Mouse (Mus musculus): ENCODE data around the gene Atad5. TPM values are rescaled to one million over a fixed set of nuclear protein-coding genes. Genes with fewer than 3 reads are reported as not detected.
"Not testable (repeated sequence)": the region's sequence is repeated elsewhere in the genome, so short reads cannot be mapped to it uniquely, and the experiment has no call there.

Gene Atad5
- polyA plus RNA-seq, 1 experiment from 2014 or later: 9.1 TPM

DNA sequence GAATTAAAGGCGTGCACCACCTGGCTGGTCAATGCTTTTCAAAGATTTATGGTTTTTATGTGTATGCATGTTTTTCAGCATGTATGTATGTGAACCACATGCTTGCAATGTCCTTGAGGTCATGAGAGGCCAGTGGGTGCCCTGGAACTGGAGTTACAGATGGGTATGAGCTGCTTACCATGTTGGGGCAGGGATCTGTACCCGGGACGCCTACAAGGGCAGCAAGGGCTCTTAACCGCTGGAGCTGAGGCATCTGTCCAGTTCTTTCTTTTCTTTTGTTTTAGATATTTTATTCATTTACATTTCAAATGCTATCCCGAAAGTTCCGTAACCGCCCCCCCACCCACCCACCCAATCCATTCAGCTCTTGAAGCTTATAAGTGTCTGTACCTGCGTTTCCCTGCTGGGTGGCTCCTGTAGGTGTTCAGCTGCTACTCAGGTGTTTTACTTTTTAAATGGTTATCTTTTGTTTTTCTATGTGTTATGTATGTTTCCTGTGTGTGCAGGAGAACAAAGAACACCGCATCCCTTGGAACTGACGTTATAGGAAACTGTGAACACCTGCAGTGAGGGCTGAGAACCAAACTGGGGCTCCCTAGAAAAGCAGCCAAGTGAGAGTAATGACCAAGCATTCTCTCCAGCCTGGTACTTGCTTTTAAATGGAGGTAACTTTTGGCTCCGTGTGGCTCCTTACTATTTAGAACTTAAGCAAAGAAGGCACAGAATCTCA is 46.9 kb downstream of the Atad5 start:
- Histone ChIP-seq H3K27ac (replicated peaks) (no peak overlapping the region), H3K4me3 (replicated peaks) (no peak overlapping the region), H3K4me1 (replicated peaks) (peaks cover 14% of the 10 kb centered on the region; the same call in 1 of the 2 replicates), H3K27me3 (no peaks in the 10 kb centered on the region), H3K9me3 (replicated peaks) (no peaks in the 10 kb centered on the region), H3K36me3 (replicated peaks) (peaks cover 85% of the 10 kb centered on the region), H3K9ac (no peak overlapping the region), H3K4me2 (no peak overlapping the region)
- ATAC-seq (ENCODE audit: insufficient read depth): no peak
- 88% methylated on average over 11 of the region's 11 CpGs for WGBS (ENCODE audit: insufficient replicate concordance)

DNA sequence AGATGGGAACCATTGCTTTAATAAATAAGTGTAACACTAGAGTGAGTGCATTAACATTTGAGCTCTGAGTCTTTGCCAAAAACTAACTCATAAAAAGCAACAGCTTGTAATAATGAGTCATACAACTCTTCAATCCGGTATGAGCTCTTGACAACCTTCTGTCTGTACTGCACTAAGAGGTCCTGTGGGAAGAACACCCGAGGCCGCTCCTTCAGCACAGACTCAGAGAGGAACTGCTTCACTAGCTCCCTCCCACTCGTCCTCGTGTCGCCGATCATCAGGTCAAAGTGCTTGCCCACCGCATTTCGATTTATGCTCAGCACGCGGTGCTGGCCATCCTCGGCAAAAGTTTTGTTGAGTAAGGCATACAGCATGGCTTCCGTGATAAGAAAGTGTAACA is 47.6 kb downstream of the Atad5 start:
- H3K4me1 ChIP-seq (replicated peaks): peaks cover 17% of the 10 kb centered on the region
- WGBS (ENCODE audit: insufficient replicate concordance): 88% methylated on average over 13 of the region's 13 CpGs
- no peaks in the 10 kb centered on the region for H3K27me3 ChIP-seq
- no peak overlapping the region for H3K4me2 ChIP-seq
- peaks cover 80% of the 10 kb centered on the region for H3K36me3 ChIP-seq (replicated peaks)
- no peak overlapping the region for H3K4me3 ChIP-seq (replicated peaks)
- no peak overlapping the region for H3K27ac ChIP-seq (replicated peaks)
- H3K9me3 ChIP-seq (replicated peaks): no peaks in the 10 kb centered on the region
- no peak for ATAC-seq (ENCODE audit: insufficient read depth)
- no peak overlapping the region for H3K9ac ChIP-seq

DNA sequence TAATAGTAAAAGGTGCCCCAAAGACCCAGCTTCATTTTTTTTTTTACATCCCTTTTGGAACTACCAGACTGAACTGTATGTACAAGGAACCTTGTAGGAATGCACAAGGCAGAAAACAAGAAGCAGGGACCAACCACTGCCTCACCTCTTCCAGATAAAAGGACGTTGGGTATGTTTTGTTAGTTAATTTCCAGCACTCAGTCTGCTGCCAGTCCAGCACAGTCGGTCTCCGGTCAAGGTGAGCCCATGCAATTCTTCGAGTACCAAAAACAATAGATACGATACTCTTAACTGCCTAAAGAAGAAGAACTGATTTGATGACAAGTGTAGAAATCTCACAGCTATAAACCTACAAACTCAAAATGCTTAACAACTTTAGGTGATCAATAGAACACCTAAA is 48.6 kb downstream of the Atad5 start:
- peaks cover 26% of the 10 kb centered on the region for H3K4me1 ChIP-seq (replicated peaks)
- 84% methylated on average over 5 of the region's 5 CpGs for WGBS (ENCODE audit: insufficient replicate concordance)
- ATAC-seq (ENCODE audit: insufficient read depth): no peak
- peaks cover 70% of the 10 kb centered on the region for H3K36me3 ChIP-seq (replicated peaks)
- H3K9me3 ChIP-seq (replicated peaks): no peaks in the 10 kb centered on the region
- H3K4me3 ChIP-seq (replicated peaks): no peak overlapping the region
- no peak overlapping the region for H3K4me2 ChIP-seq
- no peak overlapping the region for H3K9ac ChIP-seq
- H3K27ac ChIP-seq (replicated peaks): no peak overlapping the region
- no peaks in the 10 kb centered on the region for H3K27me3 ChIP-seq

- Histone ChIP-seq H3K9me3 (replicated peaks) (no peaks in the 10 kb centered on the region), H3K27me3 (no peaks in the 10 kb centered on the region), H3K9ac (peak within 1 kb of the TSS; percentile 77), H3K27ac (replicated peaks) (peak within 1 kb of the TSS; percentile 76), H3K4me3 (replicated peaks) (peak within 1 kb of the TSS; percentile 78), H3K4me2 (peak within 1 kb of the TSS; percentile 93), H3K36me3 (replicated peaks) (peaks cover 33% of the 10 kb centered on the region), H3K4me1 (replicated peaks) (peaks cover 48% of the 10 kb centered on the region)
- under 1% methylated on average over 40 of the region's 40 CpGs for WGBS (ENCODE audit: insufficient replicate concordance)
- peak; percentile 82 for ATAC-seq (ENCODE audit: insufficient read depth)
These were observed 52.8 kb downstream of the Atad5 start, which contains the start of gene Tefm for GRCm38 (mm10) chr11:80141825-80142521. Gene Tefm (minus strand): TSS chr11:80142175.

DNA sequence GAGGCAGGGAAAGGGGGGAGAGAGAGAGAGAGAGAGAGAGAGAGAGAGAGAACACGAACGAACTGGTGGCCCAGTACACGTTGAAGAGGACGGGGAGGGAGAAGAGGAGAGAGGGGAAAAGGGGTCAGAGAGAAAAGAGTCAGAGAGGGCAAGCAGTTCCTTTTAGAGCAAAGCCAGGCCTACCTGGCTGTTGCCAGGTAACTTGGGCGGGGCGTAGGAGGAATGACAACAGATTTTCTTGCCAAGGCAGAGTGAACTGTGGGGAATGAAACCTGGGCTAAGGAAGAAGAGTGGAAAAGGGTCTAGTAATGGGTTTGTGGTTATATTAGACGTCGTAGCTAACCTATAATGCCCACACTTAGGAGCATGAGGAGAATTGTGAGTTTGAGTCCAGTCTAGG is 53.7 kb downstream of the Atad5 start:
- 41% methylated on average over 8 of the region's 8 CpGs for WGBS (ENCODE audit: insufficient replicate concordance)
- no peak for ATAC-seq (ENCODE audit: insufficient read depth)
- Histone ChIP-seq H3K9ac (peak overlapping the region; percentile 77), H3K27ac (replicated peaks) (0 out of 2 replicates have a peak overlapping the region, but pooled peaks have one; percentile 76), H3K9me3 (replicated peaks) (no peaks in the 10 kb centered on the region), H3K4me2 (peak overlapping the region; percentile 93), H3K36me3 (replicated peaks) (peaks cover 25% of the 10 kb centered on the region), H3K4me1 (replicated peaks) (peaks cover 51% of the 10 kb centered on the region), H3K27me3 (no peaks in the 10 kb centered on the region), H3K4me3 (replicated peaks) (peak overlapping the region; percentile 78)

GRCm38 (mm10) chr11:80145787-80146275 is 56.6 kb downstream of the Atad5 start:
- 6% methylated on average over 10 of the region's 10 CpGs for WGBS (ENCODE audit: insufficient replicate concordance)
- peak overlapping the region; percentile 13; the same call in 1 of the 2 replicates for H3K4me2 ChIP-seq

GRCm38 (mm10) chr11:80147748-80148147 is 58.5 kb downstream of the Atad5 start:
- 33% methylated on average over 6 of the region's 6 CpGs for WGBS (ENCODE audit: insufficient replicate concordance)
- no peaks in the 10 kb centered on the region for H3K36me3 ChIP-seq (replicated peaks)
- no peak overlapping the region for H3K27ac ChIP-seq (replicated peaks)
- ATAC-seq (ENCODE audit: insufficient read depth): no peak
- H3K9me3 ChIP-seq (replicated peaks): no peaks in the 10 kb centered on the region
- peaks cover 25% of the 10 kb centered on the region for H3K4me1 ChIP-seq (replicated peaks)
- H3K27me3 ChIP-seq: no peaks in the 10 kb centered on the region
- no peak overlapping the region for H3K9ac ChIP-seq
- H3K4me2 ChIP-seq: no peak overlapping the region
- H3K4me3 ChIP-seq (replicated peaks): no peak overlapping the region

More at GRCm38 (mm10) chr11:80145787-80146275, 56.6 kb downstream of the Atad5 start:
- Histone ChIP-seq H3K4me3 (replicated peaks) (no peak overlapping the region), H3K9ac (no peak overlapping the region), H3K27me3 (no peaks in the 10 kb centered on the region), H3K4me1 (replicated peaks) (peaks cover 40% of the 10 kb centered on the region), H3K9me3 (replicated peaks) (no peaks in the 10 kb centered on the region), H3K27ac (replicated peaks) (peak overlapping the region; percentile 67), H3K36me3 (replicated peaks) (no peaks in the 10 kb centered on the region)
- ATAC-seq (ENCODE audit: insufficient read depth): peak; percentile 20

- Histone ChIP-seq H3K4me3 (replicated peaks) (no peak overlapping the region), H3K9me3 (replicated peaks) (no peaks in the 10 kb centered on the region), H3K36me3 (replicated peaks) (no peaks in the 10 kb centered on the region), H3K27me3 (no peaks in the 10 kb centered on the region), H3K4me2 (no peak overlapping the region), H3K9ac (no peak overlapping the region), H3K4me1 (replicated peaks) (peaks cover 21% of the 10 kb centered on the region), H3K27ac (replicated peaks) (no peak overlapping the region)
- ATAC-seq (ENCODE audit: insufficient read depth): no peak
- 77% methylated on average over 1 of the region's 1 CpGs for WGBS (ENCODE audit: insufficient replicate concordance)
These were observed 59.1 kb downstream of the Atad5 start for GRCm38 (mm10) chr11:80148313-80148712.

DNA sequence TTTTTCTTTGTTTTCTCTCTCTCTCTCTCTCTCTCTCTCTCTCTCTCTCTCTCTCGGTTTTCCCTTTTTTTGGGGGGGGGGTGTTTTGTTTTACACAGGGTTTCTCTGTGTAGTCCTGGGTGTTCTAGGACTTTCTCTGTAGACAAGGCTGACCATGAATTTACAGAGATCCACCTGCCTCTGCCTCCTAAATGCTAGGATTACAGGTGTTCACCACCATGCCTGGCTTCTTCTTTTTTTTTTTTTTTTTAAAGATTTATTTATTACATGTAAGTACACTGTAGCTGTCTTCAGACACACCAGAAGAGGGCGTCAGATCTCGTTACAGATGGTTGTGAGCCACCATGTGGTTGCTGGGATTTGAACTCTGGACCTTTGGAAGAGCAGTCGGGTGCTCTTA is 59.8 kb downstream of the Atad5 start:
- H3K27me3 ChIP-seq; H3K9me3 ChIP-seq (replicated peaks); H3K27ac ChIP-seq (replicated peaks); H3K9ac ChIP-seq; ATAC-seq (ENCODE audit: insufficient read depth); H3K4me2 ChIP-seq; H3K4me3 ChIP-seq (replicated peaks); H3K36me3 ChIP-seq (replicated peaks): not testable (repeated sequence)
- peaks cover 27% of the 10 kb centered on the region for H3K4me1 ChIP-seq (replicated peaks)
- 39% methylated on average over 2 of the region's 4 CpGs for WGBS (ENCODE audit: insufficient replicate concordance)

GRCm38 (mm10) chr11:80149412-80150023 is 60.3 kb downstream of the Atad5 start:
- Histone ChIP-seq H3K36me3 (replicated peaks) (no peaks in the 10 kb centered on the region), H3K27me3 (peaks cover 9% of the 10 kb centered on the region), H3K4me1 (replicated peaks) (peaks cover 33% of the 10 kb centered on the region), H3K27ac (replicated peaks) (no peak overlapping the region), H3K9ac (no peak overlapping the region), H3K4me3 (replicated peaks) (no peak overlapping the region), H3K4me2 (no peak overlapping the region), H3K9me3 (replicated peaks) (no peaks in the 10 kb centered on the region)
- no peak for ATAC-seq (ENCODE audit: insufficient read depth)
- WGBS (ENCODE audit: insufficient replicate concordance): 63% methylated on average over 8 of the region's 8 CpGs

GRCm38 (mm10) chr11:80150566-80150965 is 61.4 kb downstream of the Atad5 start:
- no peak overlapping the region for H3K9ac ChIP-seq
- ATAC-seq (ENCODE audit: insufficient read depth): no peak
- H3K36me3 ChIP-seq (replicated peaks): no peaks in the 10 kb centered on the region
- no peaks in the 10 kb centered on the region for H3K9me3 ChIP-seq (replicated peaks)
- 37% methylated on average over 5 of the region's 5 CpGs for WGBS (ENCODE audit: insufficient replicate concordance)
- no peak overlapping the region for H3K27ac ChIP-seq (replicated peaks)
- peaks cover 30% of the 10 kb centered on the region for H3K4me1 ChIP-seq (replicated peaks)
- H3K4me3 ChIP-seq (replicated peaks): no peak overlapping the region
- peaks cover 20% of the 10 kb centered on the region for H3K27me3 ChIP-seq
- H3K4me2 ChIP-seq: no peak overlapping the region
